Mouse (Mus musculus) spleen, postnatal 14 days (tissue): ENCODE results near the gene Polr2b.

Source experiments
- DNase-seq, 2 experiments: peaks; one replicate each; pipeline ENCODE4 v3.0.0; 2021 to 2022; ENCODE audit warnings: low spot score in 2 of 2

The Polr2b gene

GRCm38 (mm10) chr5:77363650-77364049 lies 53.7 kb downstream of the Polr2b start:
- DNase-seq = no peak

GRCm38 (mm10) chr5:77364443-77365038 lies 54.6 kb downstream of the Polr2b start:
- no peak for DNase-seq

- no peak for DNase-seq
Observed at GRCm38 (mm10) chr5:77366313-77366712, 56.4 kb downstream of the Polr2b start.

- no peak for DNase-seq
Observed at GRCm38 (mm10) chr5:77367145-77367544, 57.2 kb downstream of the Polr2b start.

- no peak for DNase-seq
Observed at GRCm38 (mm10) chr5:77367682-77368081, 57.7 kb downstream of the Polr2b start.

- no peak for DNase-seq
Observed at GRCm38 (mm10) chr5:77368194-77368593, 58.2 kb downstream of the Polr2b start.

- no peak for DNase-seq
Observed at GRCm38 (mm10) chr5:77369394-77369793, 59.4 kb downstream of the Polr2b start.

GRCm38 (mm10) chr5:77370378-77370892 lies 60.5 kb downstream of the Polr2b start:
- no peak for DNase-seq

GRCm38 (mm10) chr5:77372242-77372641 lies 62.3 kb downstream of the Polr2b start:
- DNase-seq = no peak

- no peak for DNase-seq
Observed at GRCm38 (mm10) chr5:77372778-77373177, 62.8 kb downstream of the Polr2b start.

GRCm38 (mm10) chr5:77374945-77375344 lies 65.0 kb downstream of the Polr2b start:
- DNase-seq = no peak

- DNase-seq = no peak
Observed at GRCm38 (mm10) chr5:77375546-77375945, 65.6 kb downstream of the Polr2b start.

- DNase-seq = no peak
Observed at GRCm38 (mm10) chr5:77378027-77378426, 68.1 kb downstream of the Polr2b start.

GRCm38 (mm10) chr5:77379434-77380135 lies 69.6 kb downstream of the Polr2b start:
- DNase-seq = no peak

GRCm38 (mm10) chr5:77380321-77380901 lies 70.5 kb downstream of the Polr2b start:
- no peak for DNase-seq

- no peak for DNase-seq
Observed at GRCm38 (mm10) chr5:77381283-77381682, 71.3 kb downstream of the Polr2b start.

GRCm38 (mm10) chr5:77381686-77382085 lies 71.7 kb downstream of the Polr2b start:
- DNase-seq = no peak

GRCm38 (mm10) chr5:77383799-77384554 lies 74.0 kb downstream of the Polr2b start:
- DNase-seq = no peak

GRCm38 (mm10) chr5:77384724-77385123 lies 74.8 kb downstream of the Polr2b start:
- no peak for DNase-seq

GRCm38 (mm10) chr5:77385221-77385620 lies 75.3 kb downstream of the Polr2b start:
- no peak for DNase-seq

GRCm38 (mm10) chr5:77385900-77386595 lies 76.1 kb downstream of the Polr2b start:
- DNase-seq = no peak
